Mouse (Mus musculus): ENCODE data around the gene Trir. TPM values are rescaled to one million over a fixed set of nuclear protein-coding genes. Genes with fewer than 3 reads are reported as not detected.
A peak's percentile ranks its signal among the peaks of the same experiment; 100 is the strongest.

The Trir gene
- polyA plus RNA-seq, 1 experiment from 2014 or later: 152 TPM

DNA sequence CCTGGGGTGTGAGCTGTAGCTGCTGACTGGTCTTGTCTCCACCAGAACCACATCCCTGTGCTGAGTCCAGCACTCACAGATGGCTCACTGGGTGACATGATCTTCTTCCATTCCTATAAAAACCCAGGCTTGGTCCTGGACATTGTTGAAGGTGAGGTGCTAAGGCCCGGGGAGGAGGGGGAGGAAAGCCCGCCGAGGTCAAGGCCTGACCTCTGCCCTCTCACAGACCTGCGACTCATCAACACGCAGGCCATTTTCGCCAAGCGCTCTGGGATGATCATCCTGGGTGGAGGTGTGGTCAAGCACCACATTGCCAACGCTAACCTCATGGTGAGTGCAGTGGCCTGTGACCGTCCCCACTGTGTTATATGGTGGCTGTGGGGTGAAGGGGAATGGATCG is 47.5 kb downstream of the Trir start:
- CTCF ChIA-PET: no interaction called here
- in situ Hi-C loops (cut with MboI; ENCODE audit: low pct_unique_long_range_greater_than_20kb): no loop called here
- ATAC-seq: no peak
- no peak for TF ChIP-seq CTCF (IDR thresholded peaks at IDR 0.05)
- POLR2A ChIA-PET: no interaction called here
- no peak for DNase-seq (ENCODE audit: low read depth, low spot score)
- no peaks in the 10 kb centered on the region for H3K27me3 ChIP-seq

DNA sequence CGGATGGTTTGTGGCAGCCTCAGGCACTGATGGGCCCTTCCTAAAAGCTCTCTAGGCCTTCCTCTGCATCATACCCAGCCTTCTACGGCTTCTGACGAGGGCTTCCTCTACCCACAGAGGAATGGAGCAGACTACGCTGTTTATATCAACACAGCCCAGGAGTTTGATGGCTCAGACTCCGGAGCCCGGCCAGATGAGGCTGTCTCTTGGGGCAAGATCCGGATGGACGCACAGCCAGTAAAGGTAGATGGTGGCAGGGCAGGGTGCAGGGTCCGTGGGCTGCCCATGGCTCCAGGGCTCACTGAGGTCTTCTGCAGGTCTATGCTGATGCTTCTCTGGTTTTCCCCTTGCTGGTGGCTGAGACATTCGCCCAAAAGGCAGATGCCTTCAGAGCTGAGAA is 48.0 kb downstream of the Trir start:
- CTCF ChIA-PET: no interaction called here
- TF ChIP-seq CTCF (IDR thresholded peaks at IDR 0.05): no peak
- DNase-seq (ENCODE audit: low read depth, low spot score): no peak
- no peak for ATAC-seq
- POLR2A ChIA-PET: no interaction called here
- in situ Hi-C loops (cut with MboI; ENCODE audit: low pct_unique_long_range_greater_than_20kb): no loop called here
- no peaks in the 10 kb centered on the region for H3K27me3 ChIP-seq

DNA sequence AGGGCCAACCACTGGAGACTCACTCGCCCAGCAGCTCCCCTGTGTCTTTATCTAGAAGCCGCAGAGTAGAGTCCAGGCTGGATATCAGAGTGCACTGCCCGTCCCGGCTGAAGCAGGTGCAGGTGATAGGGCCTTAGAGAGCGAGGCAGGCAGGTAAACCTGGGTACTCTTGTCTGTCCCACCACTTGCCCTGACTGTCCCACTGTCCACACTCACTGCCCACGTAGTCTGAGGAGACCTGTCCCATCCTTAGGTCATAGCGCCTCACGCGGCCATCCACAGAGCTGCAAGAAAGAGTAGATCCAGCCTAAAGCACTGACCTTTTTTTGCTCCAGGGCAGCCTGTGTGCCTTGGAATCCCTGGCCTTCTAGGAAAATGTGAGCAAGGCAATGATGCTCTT is 49.4 kb downstream of the Trir start:
- CTCF ChIA-PET: interaction anchor here (0.9 to 2.7 kb wide), 9 partner anchors 9 to 95 kb away, joined by 3 to 10 read pairs (median 3); partner anchors contain the start of genes Gm5741 and Tnpo2
- POLR2A ChIA-PET: interaction anchor here (0.7 to 1.1 kb wide), 3 partner anchors 16 to 40 kb away, joined by 3 to 4 read pairs (median 3); partner anchors contain the start of genes Fbxw9 and Tnpo2
- in situ Hi-C loops (cut with MboI; ENCODE audit: low pct_unique_long_range_greater_than_20kb): no loop called here
- no peak for TF ChIP-seq CTCF (IDR thresholded peaks at IDR 0.05)
- DNase-seq (ENCODE audit: low read depth, low spot score): no peak
- ATAC-seq: peak; percentile 29
- no peaks in the 10 kb centered on the region for H3K27me3 ChIP-seq

DNA sequence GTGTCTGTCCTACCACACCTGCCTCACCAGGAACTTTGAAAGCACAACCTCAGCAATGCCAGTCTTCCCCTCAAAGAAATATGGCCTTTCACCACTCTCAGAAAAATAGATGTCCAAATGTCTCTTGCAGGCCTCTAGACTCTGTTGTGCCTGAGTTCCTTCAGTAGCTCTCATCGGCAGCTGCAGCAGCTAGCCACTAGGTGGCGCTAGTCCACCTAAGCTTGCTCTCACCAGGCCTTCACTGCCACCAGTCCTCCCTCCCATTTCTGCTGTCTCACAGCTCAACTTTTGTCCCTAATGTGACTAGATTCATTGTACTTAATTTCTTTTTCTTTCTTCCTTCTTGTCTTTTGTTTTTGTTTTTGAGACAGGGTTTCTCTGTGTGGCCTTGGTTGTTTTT is 50.4 kb downstream of the Trir start:
- ChIA-PET POLR2A (no interaction called here), CTCF (interaction anchor here (0.6 to 2.7 kb wide), 12 partner anchors 8 to 94 kb away, joined by 3 to 10 read pairs (median 3); partner anchors contain the start of genes Gm5741 and Tnpo2)
- in situ Hi-C loops (cut with MboI; ENCODE audit: low pct_unique_long_range_greater_than_20kb): no loop called here
- no peaks in the 10 kb centered on the region for H3K27me3 ChIP-seq
- DNase-seq (ENCODE audit: low read depth, low spot score) (no peak), ATAC-seq (peak; percentile 33)
- no peak for TF ChIP-seq CTCF (IDR thresholded peaks at IDR 0.05)

Other genes with a start within 250 kb of the Trir start
- gene Nfix, start 226.5 kb upstream of the Trir start, polyA plus RNA-seq (2021): 32.5 TPM
- 12.5 TPM for gene Dand5, start 204.0 kb upstream of the Trir start, polyA plus RNA-seq (2021)
- 31.8 TPM for gene Gadd45gip1, start 195.3 kb upstream of the Trir start, polyA plus RNA-seq (2021)
- 126 TPM for gene Rad23a, start 186.2 kb upstream of the Trir start, polyA plus RNA-seq (2021)
- 1,232 TPM for gene Calr, start 179.9 kb upstream of the Trir start, polyA plus RNA-seq (2021)
- 79.6 TPM for gene Farsa, start 169.8 kb upstream of the Trir start, polyA plus RNA-seq (2021)
- gene Syce2, start 154.7 kb upstream of the Trir start, polyA plus RNA-seq (2021): 6.0 TPM
- 55.5 TPM for gene Gcdh, start 132.9 kb upstream of the Trir start, polyA plus RNA-seq (2021)
- gene Klf1, start 124.9 kb upstream of the Trir start, polyA plus RNA-seq (2021): 0.28 TPM
- 25.9 TPM for gene Dnase2a, start 118.3 kb upstream of the Trir start, polyA plus RNA-seq (2021)
- 0.60 TPM for gene Mast1, start 89.5 kb upstream of the Trir start, polyA plus RNA-seq (2021)
- 0.22 TPM for gene Rtbdn, start 79.8 kb upstream of the Trir start, polyA plus RNA-seq (2021)
- gene Gm49661, start 57.4 kb upstream of the Trir start, polyA plus RNA-seq (2021): 6.4 TPM
- 668 TPM for gene Prdx2, start 57.2 kb upstream of the Trir start, polyA plus RNA-seq (2021)
- 91.5 TPM for gene Rnaseh2a, start 57.1 kb upstream of the Trir start, polyA plus RNA-seq (2021)
- 280 TPM for gene Junb, start 48.1 kb upstream of the Trir start, polyA plus RNA-seq (2021)
- 33.0 TPM for gene Hook2, start 36.2 kb upstream of the Trir start, polyA plus RNA-seq (2021)
- 0.05 TPM for gene Best2, start 12.3 kb upstream of the Trir start, polyA plus RNA-seq (2021)
- gene Asna1, start 1.5 kb upstream of the Trir start, polyA plus RNA-seq (2021): 159 TPM
- gene Tnpo2, start 10.1 kb downstream of the Trir start, polyA plus RNA-seq (2021): 83.7 TPM
- gene Fbxw9, start 33.2 kb downstream of the Trir start, polyA plus RNA-seq (2021): 32.7 TPM
- gene Gm5741, start 41.2 kb downstream of the Trir start, polyA plus RNA-seq (2021): 0.21 TPM
- gene Dhps, start 44.9 kb downstream of the Trir start, polyA plus RNA-seq (2021): 57.6 TPM
- 104 TPM for gene Wdr83os, start 53.9 kb downstream of the Trir start, polyA plus RNA-seq (2021)
- 30.4 TPM for gene Wdr83, start 54.5 kb downstream of the Trir start, polyA plus RNA-seq (2021)
- gene Man2b1, start 56.4 kb downstream of the Trir start, polyA plus RNA-seq (2021): 45.5 TPM
- gene Zfp791, start 96.3 kb downstream of the Trir start, polyA plus RNA-seq (2021): 2.2 TPM
- 3.8 TPM for gene Cks1brt, start 125.1 kb downstream of the Trir start, polyA plus RNA-seq (2021)
- not detected for gene Olfr371, start 199.2 kb downstream of the Trir start, polyA plus RNA-seq (2021)